Mouse (Mus musculus) G1E (cell line): ENCODE results near the gene Maneal. TPM values are rescaled to one million over a fixed set of nuclear protein-coding genes. Genes with fewer than 3 reads are reported as not detected.

Source experiments
- ATAC-seq: 2 replicates; pipeline ENCODE4 v1.8.0; 2016; ENCODE audit warnings: mild to moderate bottlenecking; ENCODE audit not compliant: insufficient number of reproducible peaks, poor library complexity, low FRiP score, severe bottlenecking; ENCODE audit errors: extremely low read depth
- DNase-seq: peaks from one replicate; pipeline ENCODE4 v3.0.0; 2012; ENCODE audit warnings: low spot score
- H3K27me3 ChIP-seq: 2 replicates; pipeline ENCODE4 v1.6.1; 2012; ENCODE audit warnings: mild to moderate bottlenecking, low read length, inconsistent platforms; ENCODE audit not compliant: insufficient read depth
- H3K36me3 ChIP-seq: replicated peaks from 2 replicates; pipeline ENCODE3; 2012; ENCODE audit warnings: mild to moderate bottlenecking, inconsistent platforms
- H3K4me1 ChIP-seq: 2 replicates; pipeline ENCODE4 v1.6.1; 2012; ENCODE audit warnings: low read depth, low read length, inconsistent platforms, mixed read lengths; ENCODE audit not compliant: insufficient read depth
- H3K4me3 ChIP-seq: 2 replicates; pipeline ENCODE4 v1.5.1; 2012; ENCODE audit warnings: low read depth, mild to moderate bottlenecking, inconsistent platforms, low read length, moderate library complexity, mixed read lengths
- H3K9me3 ChIP-seq: replicated peaks from 2 replicates; pipeline ENCODE4 v1.6.1; 2012; ENCODE audit warnings: inconsistent platforms
- CTCF ChIP-seq: IDR thresholded peaks from 2 replicates; pipeline ENCODE4 v1.5.1; 2012; ENCODE audit warnings: low read depth, low read length, inconsistent platforms, mixed read lengths
- GATA1 ChIP-seq: IDR thresholded peaks from 2 replicates; pipeline ENCODE4 v1.6.1; 2012; ENCODE audit warnings: borderline replicate concordance, low read length, inconsistent platforms, mixed read lengths
- GATA2 ChIP-seq: IDR thresholded peaks from 2 replicates; pipeline ENCODE4 v1.6.1; 2012; ENCODE audit warnings: low read depth, low read length, inconsistent platforms, borderline replicate concordance
- POLR2AphosphoS5 ChIP-seq: IDR thresholded peaks from 2 replicates; pipeline ENCODE4 v1.6.1; 2012; ENCODE audit warnings: low read depth, low read length, inconsistent platforms; ENCODE audit not compliant: insufficient replicate concordance
- TAL1 ChIP-seq: conservative IDR thresholded peaks from 2 replicates; pipeline ENCODE4 v1.6.1; 2012; ENCODE audit warnings: low read depth, low read length, inconsistent platforms, mixed read lengths
- polyA plus RNA-seq: library from polyadenylated mRNA; stranded (reverse); fragments of >175 nt; gene quantifications from 2 replicates; pipeline ENCODE4 v1.2.3, GENCODE M21; 2012
- total RNA-seq, 2 experiments: library from RNA; stranded (forward) in 1 of 2; stranded (reverse) in 1 of 2; fragments of 200-1000 nt in 1 of 2; fragments of >200 nt in 1 of 2; fragmentation: Nextera tagmentation in 1 of 2; gene quantifications; 2 replicates each; pipeline ENCODE4 v1.2.3; 2014 to 2017

The Maneal gene
- total and polyA plus RNA-seq, 3 experiments: 0.33 TPM; not detected in 2

GRCm38 (mm10) chr4:124817803-124818202 is 44.2 kb downstream of the Maneal start:
- ATAC-seq (peak; percentile 93), DNase-seq (peak; percentile 17)
- H3K4me1 ChIP-seq: peaks cover 34% of the 10 kb centered on the region
- H3K36me3 ChIP-seq: peaks cover 97% of the 10 kb centered on the region
- TF ChIP-seq GATA1 (no peak), GATA2 (no peak), TAL1 (no peak), POLR2AphosphoS5 (no peak), CTCF (no peak)
- H3K4me3 ChIP-seq: no peak overlapping the region
- no peaks in the 10 kb centered on the region for H3K9me3 ChIP-seq
- H3K27me3 ChIP-seq: no peaks in the 10 kb centered on the region

- Histone ChIP-seq H3K27me3 (no peaks in the 10 kb centered on the region), H3K36me3 (peaks cover 96% of the 10 kb centered on the region), H3K4me1 (peaks cover 48% of the 10 kb centered on the region), H3K9me3 (no peaks in the 10 kb centered on the region), H3K4me3 (no peak overlapping the region)
- no peak for ATAC-seq
- TF ChIP-seq GATA2 (no peak), GATA1 (no peak), POLR2AphosphoS5 (no peak), TAL1 (no peak), CTCF (no peak)
- no peak for DNase-seq
Observed at GRCm38 (mm10) chr4:124815901-124816300, 46.1 kb downstream of the Maneal start.

GRCm38 (mm10) chr4:124811347-124811975 is 50.5 kb downstream of the Maneal start:
- H3K4me1 ChIP-seq: peaks cover 69% of the 10 kb centered on the region
- TF ChIP-seq TAL1: no peak
- no peak for TF ChIP-seq GATA1
- TF ChIP-seq CTCF: no peak
- TF ChIP-seq POLR2AphosphoS5: no peak
- TF ChIP-seq GATA2: no peak
- ATAC-seq: no peak

GRCm38 (mm10) chr4:124810056-124810455 is 51.9 kb downstream of the Maneal start:
- Histone ChIP-seq H3K27me3 (no peaks in the 10 kb centered on the region), H3K4me1 (peaks cover 75% of the 10 kb centered on the region), H3K36me3 (peaks cover 91% of the 10 kb centered on the region), H3K4me3 (no peak overlapping the region), H3K9me3 (no peaks in the 10 kb centered on the region)
- DNase-seq (no peak), ATAC-seq (no peak)
- TF ChIP-seq TAL1 (no peak), GATA2 (no peak), GATA1 (no peak), POLR2AphosphoS5 (no peak), CTCF (no peak)

More at GRCm38 (mm10) chr4:124811347-124811975, 50.5 kb downstream of the Maneal start:
- no peak overlapping the region for H3K4me3 ChIP-seq
- no peak for DNase-seq
- no peaks in the 10 kb centered on the region for H3K9me3 ChIP-seq
- H3K27me3 ChIP-seq: no peaks in the 10 kb centered on the region
- H3K36me3 ChIP-seq: peaks cover 91% of the 10 kb centered on the region

GRCm38 (mm10) chr4:124809136-124809883 is 52.7 kb downstream of the Maneal start:
- H3K4me3 ChIP-seq: no peak overlapping the region
- no peak for TF ChIP-seq TAL1
- TF ChIP-seq CTCF: no peak
- no peak for TF ChIP-seq GATA1
- no peak for TF ChIP-seq POLR2AphosphoS5
- TF ChIP-seq GATA2: no peak
- no peaks in the 10 kb centered on the region for H3K9me3 ChIP-seq
- DNase-seq: no peak
- ATAC-seq: no peak
- H3K27me3 ChIP-seq: no peaks in the 10 kb centered on the region
- peaks cover 93% of the 10 kb centered on the region for H3K36me3 ChIP-seq
- H3K4me1 ChIP-seq: peaks cover 80% of the 10 kb centered on the region

- TF ChIP-seq GATA2 (no peak), GATA1 (no peak), TAL1 (no peak), CTCF (no peak), POLR2AphosphoS5 (no peak)
- peaks cover 90% of the 10 kb centered on the region for H3K36me3 ChIP-seq
- peaks cover 83% of the 10 kb centered on the region for H3K4me1 ChIP-seq
- DNase-seq (no peak), ATAC-seq (no peak)
- no peaks in the 10 kb centered on the region for H3K27me3 ChIP-seq
- H3K4me3 ChIP-seq: peak overlapping the region; percentile 0; the same call in 1 of the 2 replicates
- no peaks in the 10 kb centered on the region for H3K9me3 ChIP-seq
Observed at GRCm38 (mm10) chr4:124808511-124808910, 53.5 kb downstream of the Maneal start.

Other genes starting within 250 kb of the Maneal start
- not detected in 2 replicates for gene Pou3f1, start 205.4 kb downstream of the Maneal start, total RNA-seq (2014; fragmentation: Nextera tagmentation)
- gene Pou3f1, start 205.4 kb downstream of the Maneal start, total RNA-seq (2017): 0.05 TPM in 1 of 2 replicates, not detected in the other
- not detected in 2 replicates for gene Pou3f1, start 205.4 kb downstream of the Maneal start, polyA plus RNA-seq
- 80.4 and 94.2 TPM in 2 replicates for gene Utp11, start 168.6 kb downstream of the Maneal start, total RNA-seq (2014; fragmentation: Nextera tagmentation)
- 69.2 and 94.3 TPM in 2 replicates for gene Utp11, start 168.6 kb downstream of the Maneal start, total RNA-seq (2017)
- 12.6 and 16.7 TPM in 2 replicates for gene Utp11, start 168.6 kb downstream of the Maneal start, polyA plus RNA-seq
- 22.9 and 29.7 TPM in 2 replicates for gene Fhl3, start 161.5 kb downstream of the Maneal start, total RNA-seq (2014; fragmentation: Nextera tagmentation)
- 13.5 and 15.2 TPM in 2 replicates for gene Fhl3, start 161.5 kb downstream of the Maneal start, total RNA-seq (2017)
- 27.6 and 28.2 TPM in 2 replicates for gene Fhl3, start 161.5 kb downstream of the Maneal start, polyA plus RNA-seq
- gene Sf3a3, start 147.4 kb downstream of the Maneal start, total RNA-seq (2014; fragmentation: Nextera tagmentation): 106 and 126 TPM in 2 replicates
- gene Sf3a3, start 147.4 kb downstream of the Maneal start, total RNA-seq (2017): 168 and 172 TPM in 2 replicates
- 53.7 and 56.7 TPM in 2 replicates for gene Sf3a3, start 147.4 kb downstream of the Maneal start, polyA plus RNA-seq
- 127 and 141 TPM in 2 replicates for gene Inpp5b, start 120.3 kb downstream of the Maneal start, total RNA-seq (2014; fragmentation: Nextera tagmentation)
- gene Inpp5b, start 120.3 kb downstream of the Maneal start, total RNA-seq (2017): 119 and 128 TPM in 2 replicates
- 48.3 and 51.4 TPM in 2 replicates for gene Inpp5b, start 120.3 kb downstream of the Maneal start, polyA plus RNA-seq
- gene Mtf1, start 60.1 kb downstream of the Maneal start, total RNA-seq (2014; fragmentation: Nextera tagmentation): 21.5 and 31.5 TPM in 2 replicates
- 20.7 and 22.5 TPM in 2 replicates for gene Mtf1, start 60.1 kb downstream of the Maneal start, total RNA-seq (2017)
- 7.6 and 9.7 TPM in 2 replicates for gene Mtf1, start 60.1 kb downstream of the Maneal start, polyA plus RNA-seq
- 27.1 and 47.2 TPM in 2 replicates for gene Yrdc, start 11.5 kb downstream of the Maneal start, total RNA-seq (2014; fragmentation: Nextera tagmentation)
- 29.2 and 33.5 TPM in 2 replicates for gene Yrdc, start 11.5 kb downstream of the Maneal start, total RNA-seq (2017)
- gene Yrdc, start 11.5 kb downstream of the Maneal start, polyA plus RNA-seq: 14.1 and 17.8 TPM in 2 replicates
- 8.4 and 13.8 TPM in 2 replicates for gene 1110065P20Rik, start 11.0 kb downstream of the Maneal start, total RNA-seq (2014; fragmentation: Nextera tagmentation)
- gene 1110065P20Rik, start 11.0 kb downstream of the Maneal start, total RNA-seq (2017): 12.7 and 18.4 TPM in 2 replicates
- gene 1110065P20Rik, start 11.0 kb downstream of the Maneal start, polyA plus RNA-seq: 25.6 and 32.1 TPM in 2 replicates
- not detected in 2 replicates for gene Epha10, start 18.7 kb upstream of the Maneal start, total RNA-seq (2014; fragmentation: Nextera tagmentation)
- gene Epha10, start 18.7 kb upstream of the Maneal start, total RNA-seq (2017): 0.16 TPM in 1 of 2 replicates, not detected in the other
- not detected in 2 replicates for gene Epha10, start 18.7 kb upstream of the Maneal start, polyA plus RNA-seq
- gene 9930104L06Rik, start 74.9 kb upstream of the Maneal start, total RNA-seq (2014; fragmentation: Nextera tagmentation): 10.2 and 15.0 TPM in 2 replicates
- 12.2 and 16.9 TPM in 2 replicates for gene 9930104L06Rik, start 74.9 kb upstream of the Maneal start, total RNA-seq (2017)
- 2.9 and 4.3 TPM in 2 replicates for gene 9930104L06Rik, start 74.9 kb upstream of the Maneal start, polyA plus RNA-seq
- 102 and 129 TPM in 2 replicates for gene Cdca8, start 77.1 kb upstream of the Maneal start, total RNA-seq (2014; fragmentation: Nextera tagmentation)
- gene Cdca8, start 77.1 kb upstream of the Maneal start, total RNA-seq (2017): 90.3 and 106 TPM in 2 replicates
- 141 and 184 TPM in 2 replicates for gene Cdca8, start 77.1 kb upstream of the Maneal start, polyA plus RNA-seq
- not detected in 2 replicates for gene Rspo1, start 124.3 kb upstream of the Maneal start, total RNA-seq (2014; fragmentation: Nextera tagmentation)
- not detected in 2 replicates for gene Rspo1, start 124.3 kb upstream of the Maneal start, total RNA-seq (2017)
- gene Rspo1, start 124.3 kb upstream of the Maneal start, polyA plus RNA-seq: not detected in 2 replicates
- gene Gnl2, start 154.4 kb upstream of the Maneal start, total RNA-seq (2014; fragmentation: Nextera tagmentation): 176 and 187 TPM in 2 replicates
- 165 and 200 TPM in 2 replicates for gene Gnl2, start 154.4 kb upstream of the Maneal start, total RNA-seq (2017)
- 110 and 111 TPM in 2 replicates for gene Gnl2, start 154.4 kb upstream of the Maneal start, polyA plus RNA-seq
- gene Dnali1, start 203.5 kb upstream of the Maneal start, total RNA-seq (2014; fragmentation: Nextera tagmentation): not detected in 2 replicates
- 0.11 TPM in 1 of 2 replicates, not detected in the other for gene Dnali1, start 203.5 kb upstream of the Maneal start, total RNA-seq (2017)
- 0.02 TPM in 2 replicates for gene Dnali1, start 203.5 kb upstream of the Maneal start, polyA plus RNA-seq
- gene Snip1, start 204.5 kb upstream of the Maneal start, total RNA-seq (2014; fragmentation: Nextera tagmentation): 25.7 and 30.0 TPM in 2 replicates
- gene Snip1, start 204.5 kb upstream of the Maneal start, total RNA-seq (2017): 41.7 and 52.4 TPM in 2 replicates
- gene Snip1, start 204.5 kb upstream of the Maneal start, polyA plus RNA-seq: 36.5 and 49.6 TPM in 2 replicates
- 50.7 and 54.2 TPM in 2 replicates for gene Meaf6, start 223.0 kb upstream of the Maneal start, total RNA-seq (2014; fragmentation: Nextera tagmentation)
- 31.8 and 43.4 TPM in 2 replicates for gene Meaf6, start 223.0 kb upstream of the Maneal start, total RNA-seq (2017)
- 75.0 and 79.4 TPM in 2 replicates for gene Meaf6, start 223.0 kb upstream of the Maneal start, polyA plus RNA-seq